Mouse (Mus musculus): ENCODE measurements around the gene Pear1. TPM values are rescaled to one million over a fixed set of nuclear protein-coding genes. Genes with fewer than 3 reads are reported as not detected.
A peak's percentile ranks its signal among the peaks of the same experiment; 100 is the strongest.

The Pear1 gene
- polyA plus RNA-seq, 1 experiment: 22.4 TPM

DNA sequence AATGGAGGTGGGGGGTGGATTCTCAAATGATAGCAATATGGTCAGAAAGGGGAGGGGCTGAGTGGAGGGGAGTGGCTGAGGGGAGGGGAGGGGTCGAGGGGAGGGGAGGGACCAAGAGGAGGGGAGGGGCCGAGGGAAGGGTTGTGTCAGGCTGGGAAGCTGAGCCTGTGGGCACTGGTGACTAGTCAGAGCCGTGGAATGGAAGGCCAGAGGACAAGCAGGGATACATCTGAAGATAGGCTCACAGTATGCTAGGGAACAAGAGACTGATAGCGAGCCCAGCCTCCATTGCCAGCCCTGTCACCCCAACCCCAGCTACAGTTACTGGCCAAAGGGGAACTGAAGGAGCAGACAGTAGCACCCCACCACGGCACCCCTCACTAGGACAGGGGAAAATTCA is 65.5 kb downstream of the Pear1 start:
- no peaks in the 10 kb centered on the region for H3K4me1 ChIP-seq (ENCODE audit: control insufficient read depth, insufficient read depth, low read length)
- no peak overlapping the region for H3K4me3 ChIP-seq (replicated peaks; ENCODE audit: control insufficient read depth, low read depth, low read length)
- WGBS: 50% methylated on average over 4 of the region's 5 CpGs
- no peak for TF ChIP-seq CTCF (IDR thresholded peaks at IDR 0.05; ENCODE audit: control insufficient read depth, insufficient read depth, low read length)
- TF ChIP-seq POLR2A (IDR thresholded peaks at IDR 0.05; ENCODE audit: borderline replicate concordance, control insufficient read depth, low read depth, low read length): no peak
- H3K27ac ChIP-seq (ENCODE audit: control insufficient read depth, insufficient read depth, low read depth, low read length, poor library complexity): no peak overlapping the region

DNA sequence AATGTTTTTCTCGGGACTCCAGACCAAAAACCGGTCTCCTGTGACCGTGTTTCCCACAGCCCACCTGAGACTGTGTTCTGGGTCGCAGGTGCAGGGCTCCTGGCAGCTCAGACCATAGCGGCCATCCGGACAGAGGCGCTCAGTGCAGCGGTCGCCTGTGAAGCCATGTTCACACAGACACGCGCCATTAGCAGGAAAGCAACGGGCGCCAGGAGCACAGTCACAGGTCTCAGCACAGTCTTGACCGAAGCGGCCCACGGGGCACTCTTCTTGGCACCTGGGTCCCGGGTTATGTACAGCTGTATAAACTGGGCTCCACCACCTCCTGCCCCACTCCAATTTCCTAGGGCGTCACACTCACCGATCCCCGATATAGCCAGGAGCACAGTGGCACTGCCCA is 67.6 kb downstream of the Pear1 start:
- 87% methylated on average over 20 of the region's 20 CpGs for WGBS
- no peaks in the 10 kb centered on the region for H3K4me1 ChIP-seq (ENCODE audit: control insufficient read depth, insufficient read depth, low read length)
- no peak for TF ChIP-seq POLR2A (IDR thresholded peaks at IDR 0.05; ENCODE audit: borderline replicate concordance, control insufficient read depth, low read depth, low read length)
- no peak for TF ChIP-seq CTCF (IDR thresholded peaks at IDR 0.05; ENCODE audit: control insufficient read depth, insufficient read depth, low read length)
- H3K27ac ChIP-seq (ENCODE audit: control insufficient read depth, insufficient read depth, low read depth, low read length, poor library complexity): no peak overlapping the region
- no peak overlapping the region for H3K4me3 ChIP-seq (replicated peaks; ENCODE audit: control insufficient read depth, low read depth, low read length)

DNA sequence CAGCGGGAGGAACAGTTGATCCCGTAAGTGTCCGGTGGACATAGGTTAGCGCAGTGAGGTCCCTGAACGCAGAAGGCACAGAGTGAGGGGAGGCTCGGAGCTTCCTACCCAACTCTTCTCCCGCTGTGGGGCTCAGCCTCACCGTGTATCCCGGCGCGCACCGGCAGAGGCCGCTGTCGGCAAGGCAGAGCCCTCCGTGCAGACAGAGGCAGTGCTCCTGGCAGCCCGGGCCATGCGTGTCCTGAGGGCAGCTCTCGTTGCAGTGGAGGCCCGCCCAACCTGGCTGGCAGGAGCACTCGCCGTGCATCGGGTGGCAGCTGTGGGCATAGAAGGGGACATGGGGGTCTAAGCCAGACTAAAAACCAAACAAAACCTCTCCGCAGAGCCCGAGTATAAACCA is 68.1 kb downstream of the Pear1 start:
- TF ChIP-seq CTCF (IDR thresholded peaks at IDR 0.05; ENCODE audit: control insufficient read depth, insufficient read depth, low read length) (peak; percentile 87), POLR2A (IDR thresholded peaks at IDR 0.05; ENCODE audit: borderline replicate concordance, control insufficient read depth, low read depth, low read length) (no peak)
- Histone ChIP-seq H3K4me3 (replicated peaks; ENCODE audit: control insufficient read depth, low read depth, low read length) (no peak overlapping the region), H3K4me1 (ENCODE audit: control insufficient read depth, insufficient read depth, low read length) (no peaks in the 10 kb centered on the region), H3K27ac (ENCODE audit: control insufficient read depth, insufficient read depth, low read depth, low read length, poor library complexity) (no peak overlapping the region)
- WGBS: 20% methylated on average over 24 of the region's 24 CpGs

DNA sequence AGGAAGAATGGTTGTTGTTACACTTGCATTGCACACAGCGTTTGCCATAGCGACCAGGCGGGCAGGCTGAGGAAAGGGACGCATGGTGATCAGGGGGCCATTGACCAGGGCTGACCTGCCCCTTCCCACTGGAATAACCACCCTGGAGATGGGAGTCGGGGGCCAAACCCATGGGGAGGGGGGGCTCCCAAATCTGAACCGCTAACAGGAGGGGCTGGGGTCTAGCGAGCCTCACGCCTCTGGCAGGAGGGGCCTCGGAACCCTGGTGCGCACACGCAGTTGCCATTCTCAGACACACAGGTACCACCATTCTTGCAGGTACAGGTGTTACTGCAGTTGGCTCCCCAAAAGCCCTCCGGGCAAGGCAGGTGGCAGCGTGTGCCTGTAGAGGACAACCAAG is 70.3 kb downstream of the Pear1 start:
- 88% methylated on average over 13 of the region's 13 CpGs for WGBS
- no peak overlapping the region for H3K4me3 ChIP-seq (replicated peaks; ENCODE audit: control insufficient read depth, low read depth, low read length)
- no peaks in the 10 kb centered on the region for H3K4me1 ChIP-seq (ENCODE audit: control insufficient read depth, insufficient read depth, low read length)
- no peak for TF ChIP-seq POLR2A (IDR thresholded peaks at IDR 0.05; ENCODE audit: borderline replicate concordance, control insufficient read depth, low read depth, low read length)
- TF ChIP-seq CTCF (IDR thresholded peaks at IDR 0.05; ENCODE audit: control insufficient read depth, insufficient read depth, low read length): no peak
- H3K27ac ChIP-seq (ENCODE audit: control insufficient read depth, insufficient read depth, low read depth, low read length, poor library complexity): no peak overlapping the region

DNA sequence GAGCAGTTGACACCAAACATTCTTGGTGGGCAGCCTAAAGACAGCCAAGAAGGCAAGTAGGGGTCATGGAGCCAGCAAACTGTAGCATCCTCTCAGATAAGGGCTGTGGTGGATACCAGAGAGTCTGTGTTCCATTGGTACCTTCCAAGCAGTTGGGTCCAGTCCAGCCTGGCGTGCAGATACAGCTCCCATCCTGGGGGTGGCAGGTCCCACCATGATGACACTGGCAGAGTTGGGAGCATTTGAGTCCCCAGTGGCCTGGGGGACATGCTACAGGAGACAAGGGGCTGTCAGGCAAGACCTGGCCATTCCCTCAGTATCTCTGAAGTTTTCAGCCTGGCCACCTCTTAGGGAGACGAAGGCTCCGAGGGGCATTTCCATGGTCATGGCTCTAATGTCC is 71.5 kb downstream of the Pear1 start:
- no peak overlapping the region for H3K4me3 ChIP-seq (replicated peaks; ENCODE audit: control insufficient read depth, low read depth, low read length)
- H3K27ac ChIP-seq (ENCODE audit: control insufficient read depth, insufficient read depth, low read depth, low read length, poor library complexity): no peak overlapping the region
- no peaks in the 10 kb centered on the region for H3K4me1 ChIP-seq (ENCODE audit: control insufficient read depth, insufficient read depth, low read length)
- TF ChIP-seq POLR2A (IDR thresholded peaks at IDR 0.05; ENCODE audit: borderline replicate concordance, control insufficient read depth, low read depth, low read length) (no peak), CTCF (IDR thresholded peaks at IDR 0.05; ENCODE audit: control insufficient read depth, insufficient read depth, low read length) (no peak)
- WGBS: 72% methylated on average over 3 of the region's 3 CpGs

DNA sequence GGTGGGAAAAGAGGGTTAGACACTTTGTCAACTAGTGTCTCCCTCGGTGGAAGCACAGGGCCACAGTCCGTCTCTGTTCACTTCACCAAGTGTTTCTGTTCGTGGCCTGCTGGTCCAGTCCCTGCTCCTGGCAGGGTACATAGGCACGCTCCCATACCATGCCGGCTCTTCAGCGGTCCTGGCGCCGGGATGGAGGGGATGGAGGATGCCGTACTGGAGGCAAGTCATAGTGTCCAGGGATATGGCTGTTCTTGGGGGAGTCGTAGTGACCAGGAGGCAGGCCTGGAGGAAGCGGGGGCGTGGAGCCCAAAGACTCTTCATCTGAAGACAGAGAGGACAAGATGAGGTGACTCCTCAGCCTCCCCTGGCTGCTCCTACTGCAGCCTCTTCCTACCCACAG is 74.1 kb downstream of the Pear1 start:
- TF ChIP-seq CTCF (IDR thresholded peaks at IDR 0.05; ENCODE audit: control insufficient read depth, insufficient read depth, low read length): no peak
- no peak for TF ChIP-seq POLR2A (IDR thresholded peaks at IDR 0.05; ENCODE audit: borderline replicate concordance, control insufficient read depth, low read depth, low read length)
- Histone ChIP-seq H3K4me1 (ENCODE audit: control insufficient read depth, insufficient read depth, low read length) (no peaks in the 10 kb centered on the region), H3K27ac (ENCODE audit: control insufficient read depth, insufficient read depth, low read depth, low read length, poor library complexity) (no peak overlapping the region), H3K4me3 (replicated peaks; ENCODE audit: control insufficient read depth, low read depth, low read length) (no peak overlapping the region)
- WGBS: 90% methylated on average over 12 of the region's 12 CpGs

DNA sequence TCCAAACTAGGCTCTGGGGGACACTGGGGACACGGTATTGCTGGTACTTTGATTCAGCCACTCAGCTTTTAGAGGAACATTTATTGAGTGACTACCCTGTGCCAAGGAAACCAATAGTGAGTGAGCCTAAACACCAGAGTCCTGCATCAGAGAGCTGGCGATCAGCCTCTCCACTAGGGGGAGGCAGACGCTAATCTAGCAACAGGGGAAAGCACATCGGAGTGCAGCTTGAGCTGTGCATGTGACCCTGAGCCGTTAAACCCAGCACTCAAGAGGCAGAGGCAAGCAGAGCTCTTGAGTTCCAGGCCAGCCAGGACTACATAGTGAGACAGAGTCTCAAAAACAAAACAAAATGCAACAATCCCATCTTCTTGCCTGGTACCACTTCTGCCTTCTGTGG is 75.1 kb downstream of the Pear1 start:
- TF ChIP-seq CTCF (IDR thresholded peaks at IDR 0.05; ENCODE audit: control insufficient read depth, insufficient read depth, low read length): peak; percentile 81
- no peak for TF ChIP-seq POLR2A (IDR thresholded peaks at IDR 0.05; ENCODE audit: borderline replicate concordance, control insufficient read depth, low read depth, low read length)
- WGBS: 21% methylated on average over 5 of the region's 5 CpGs

DNA sequence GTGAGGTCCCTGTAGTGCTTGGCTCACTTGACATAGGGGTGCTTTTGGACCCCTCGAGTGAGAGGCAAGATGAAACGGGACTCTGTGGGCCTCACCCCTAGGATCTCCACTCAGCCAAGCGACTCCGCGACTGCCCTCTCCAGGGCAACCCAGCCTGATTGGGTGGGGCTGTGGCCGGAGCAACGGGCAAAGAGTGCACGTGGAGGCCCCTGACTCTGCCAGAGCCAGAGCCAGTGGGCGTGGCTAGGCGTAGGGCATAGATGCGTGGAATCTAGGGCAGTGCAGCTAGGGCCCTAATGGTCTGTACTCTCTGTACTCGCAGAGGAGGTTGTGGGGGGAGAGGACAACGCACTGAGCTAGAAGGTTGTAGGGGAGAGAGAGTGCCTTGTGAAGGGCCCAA is 75.7 kb downstream of the Pear1 start, which contains the start of gene Lrrc71:
Gene Lrrc71, minus strand, starts transcription at position 195 of the 400 bp plus-strand sequence.
- TF ChIP-seq CTCF (IDR thresholded peaks at IDR 0.05; ENCODE audit: control insufficient read depth, insufficient read depth, low read length) (no peak), POLR2A (IDR thresholded peaks at IDR 0.05; ENCODE audit: borderline replicate concordance, control insufficient read depth, low read depth, low read length) (no peak)

More for the DNA sequence above, 75.1 kb downstream of the Pear1 start:
- Histone ChIP-seq H3K4me3 (replicated peaks; ENCODE audit: control insufficient read depth, low read depth, low read length) (no peak overlapping the region), H3K4me1 (ENCODE audit: control insufficient read depth, insufficient read depth, low read length) (no peaks in the 10 kb centered on the region; the same call in 1 of the 2 replicates), H3K27ac (ENCODE audit: control insufficient read depth, insufficient read depth, low read depth, low read length, poor library complexity) (no peak overlapping the region)

DNA sequence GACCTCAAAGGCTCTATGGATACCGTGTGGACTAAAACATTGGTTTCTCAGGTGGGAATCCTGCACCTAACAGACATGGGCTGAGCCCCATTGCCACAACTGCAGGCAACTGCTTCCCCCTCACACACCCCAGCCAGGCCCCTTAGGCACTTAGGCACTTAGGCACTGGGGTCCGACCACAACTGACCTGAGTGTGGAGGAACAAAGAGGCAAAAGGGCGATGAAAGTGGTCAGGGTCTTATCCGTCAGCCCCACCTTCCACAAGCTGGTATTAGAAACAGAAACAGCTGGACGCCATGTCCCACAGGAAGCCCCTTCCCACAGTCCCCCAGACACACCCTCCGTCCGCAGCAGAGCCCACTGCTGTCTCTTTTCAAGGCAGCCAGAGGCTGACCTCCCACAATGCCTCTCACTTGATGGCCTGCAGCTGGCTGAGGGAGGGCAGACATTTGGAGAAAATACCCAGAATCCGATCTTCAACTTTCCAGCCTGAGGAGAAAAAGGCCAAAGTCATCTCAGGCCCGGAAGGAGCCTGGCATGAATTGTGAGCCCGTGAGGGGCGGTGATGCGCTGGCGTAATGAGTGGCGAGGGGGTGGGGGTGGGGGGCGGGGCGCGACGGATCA is 79.0 kb downstream of the Pear1 start:
- Histone ChIP-seq H3K4me1 (ENCODE audit: control insufficient read depth, insufficient read depth, low read length) (peaks cover 5% of the 10 kb centered on the region), H3K4me3 (replicated peaks; ENCODE audit: control insufficient read depth, low read depth, low read length) (no peak overlapping the region), H3K27ac (ENCODE audit: control insufficient read depth, insufficient read depth, low read depth, low read length, poor library complexity) (no peak overlapping the region)
- TF ChIP-seq POLR2A (IDR thresholded peaks at IDR 0.05; ENCODE audit: borderline replicate concordance, control insufficient read depth, low read depth, low read length): no peak
- TF ChIP-seq CTCF (IDR thresholded peaks at IDR 0.05; ENCODE audit: control insufficient read depth, insufficient read depth, low read length): no peak
- 58% methylated on average over 18 of the region's 18 CpGs for WGBS

More for the DNA sequence above, 75.7 kb downstream of the Pear1 start, which contains the start of gene Lrrc71:
- Histone ChIP-seq H3K4me1 (ENCODE audit: control insufficient read depth, insufficient read depth, low read length) (peaks cover 1% of the 10 kb centered on the region; the same call in 1 of the 2 replicates), H3K27ac (ENCODE audit: control insufficient read depth, insufficient read depth, low read depth, low read length, poor library complexity) (no peak within 1 kb of the TSS), H3K4me3 (replicated peaks; ENCODE audit: control insufficient read depth, low read depth, low read length) (no peak within 1 kb of the TSS)
- WGBS: 80% methylated on average over 13 of the region's 13 CpGs
